Mouse (Mus musculus) lung, postnatal 0 days (tissue): Measurements from ENCODE around the gene Slc22a13. TPM values are rescaled to one million over a fixed set of nuclear protein-coding genes. Genes with fewer than 3 reads are reported as not detected.

Experiments used
- ATAC-seq: fragments of 200-750 bp; cut with Nextera tagmentation; 2 replicates; pipeline ENCODE4 v1.8.0; 2017; ENCODE audit warnings: moderate library complexity
- DNase-seq: peaks from one replicate; pipeline ENCODE4 v3.0.0-alpha.2; 2016; ENCODE audit warnings: low spot score
- H3K27ac ChIP-seq: fragments of 300-500 bp; sonication (generic); 2 replicates; pipeline ENCODE4 v1.5.1; 2014; ENCODE audit warnings: antibody characterized with exemption, mild to moderate bottlenecking, low read length, mixed read lengths
- H3K27me3 ChIP-seq: fragments of 300-500 bp; sonication (generic); replicated peaks from 2 replicates; pipeline ENCODE4 v1.6.1; 2014; ENCODE audit warnings: low read length, mixed read lengths; ENCODE audit not compliant: insufficient read depth
- H3K36me3 ChIP-seq: fragments of 300-500 bp; sonication (generic); 2 replicates; pipeline ENCODE4 v1.6.1; 2014; ENCODE audit warnings: low read length, mixed read lengths; ENCODE audit not compliant: insufficient read depth
- H3K4me1 ChIP-seq: fragments of 300-500 bp; sonication (generic); 2 replicates; pipeline ENCODE4 v1.6.1; 2014; ENCODE audit warnings: antibody characterized with exemption, low read depth, low read length, mixed read lengths; ENCODE audit not compliant: insufficient read depth
- H3K4me2 ChIP-seq: fragments of 300-500 bp; sonication (generic); replicated peaks from 2 replicates; pipeline ENCODE4 v1.6.1; 2014; ENCODE audit warnings: low read depth, mild to moderate bottlenecking, low read length, moderate library complexity, mixed read lengths
- H3K4me3 ChIP-seq: fragments of 300-500 bp; sonication (generic); 2 replicates; pipeline ENCODE4 v1.5.1; 2014; ENCODE audit warnings: low read depth, low read length
- H3K9ac ChIP-seq: fragments of 300-500 bp; sonication (generic); replicated peaks from 2 replicates; pipeline ENCODE4 v1.6.1; 2014; ENCODE audit warnings: low read depth, mild to moderate bottlenecking
- H3K9me3 ChIP-seq: fragments of 300-500 bp; sonication (generic); 2 replicates; pipeline ENCODE4 v1.6.1; 2016; ENCODE audit warnings: low read length, mixed read lengths
- CTCF ChIP-seq: IDR thresholded peaks from 2 replicates; pipeline ENCODE4 v1.5.1; 2016; ENCODE audit warnings: antibody characterized with exemption, mild to moderate bottlenecking
- EP300 ChIP-seq: IDR thresholded peaks from 2 replicates; pipeline ENCODE4 v1.6.1; 2016; ENCODE audit warnings: antibody characterized with exemption, mild to moderate bottlenecking, control low read depth
- WGBS: fragments of 180-500 bp; shearing (Covaris S2); extraction: QIAGEN DNeasy Blood & Tissue Kit; methylation state at CpG from one replicate; pipeline ENCODE4 v1.1.7; 2014; 5-methylcytosine and 5-hydroxymethylcytosine counted together
- polyA plus RNA-seq: library from polyadenylated mRNA; unstranded; fragments of >200 nt; fragmentation: Nextera tagmentation; extraction: Ambion mirVana; gene quantifications from 2 replicates; pipeline ENCODE4 v1.2.1, GENCODE M21; 2015

Slc22a13 gene
- polyA plus RNA-seq, 1 experiment from 2014 or later, result not detected

DNA sequence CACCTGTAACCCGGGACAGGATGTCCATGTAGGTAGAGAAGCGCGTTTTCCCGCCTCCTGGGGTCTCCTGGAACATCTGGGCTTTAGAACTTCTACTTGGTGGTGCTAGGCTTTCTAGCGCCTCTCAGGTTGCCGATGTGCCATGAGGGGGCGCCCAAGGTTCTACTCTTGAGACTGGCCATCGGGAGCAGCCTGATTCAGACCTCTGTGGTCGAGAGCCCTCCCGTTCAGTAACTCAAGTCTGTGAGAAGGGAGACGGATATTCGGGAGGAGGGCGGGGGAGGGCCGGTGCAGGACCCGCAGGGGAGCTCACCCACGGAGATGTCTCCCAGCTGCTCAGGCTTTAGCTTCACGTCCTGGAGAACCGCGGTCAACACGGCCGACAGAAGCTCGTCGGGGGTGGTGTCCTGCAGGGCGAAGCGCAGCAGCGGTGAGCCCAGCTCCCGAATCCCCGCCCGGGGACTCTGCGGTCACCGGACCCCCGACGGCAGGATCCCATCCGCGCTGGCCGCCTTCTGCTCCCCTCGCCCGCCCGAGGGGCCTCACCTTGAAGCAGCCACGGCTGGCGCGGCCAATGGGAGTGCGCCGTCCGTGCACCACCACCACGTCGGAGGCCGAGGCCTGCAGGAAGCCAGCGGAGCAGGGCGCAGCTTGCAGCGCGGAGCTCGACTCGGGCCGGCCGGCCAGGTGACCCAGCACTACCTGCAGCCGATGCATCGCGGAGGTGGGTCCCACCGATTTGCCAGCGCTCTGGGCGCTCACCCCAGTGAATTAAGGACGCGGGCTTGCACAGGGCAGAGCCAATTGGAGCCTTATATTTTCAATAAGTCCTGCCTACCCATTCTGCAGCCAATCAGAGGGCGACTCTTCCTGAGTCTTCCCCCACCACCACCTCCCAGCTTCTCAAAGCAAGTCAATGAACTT lies 52.4 kb downstream of the Slc22a13 start, which contains the start of gene Acaa1b:
Gene Acaa1b (minus strand): TSS at position 816 of the 924 bp plus-strand sequence.
- Histone ChIP-seq H3K4me3 (peak within 1 kb of the TSS; percentile 25; the same call in 1 of the 2 replicates), H3K9ac (no peak within 1 kb of the TSS), H3K36me3 (no peaks in the 10 kb centered on the region), H3K27ac (no peak within 1 kb of the TSS), H3K4me2 (peak within 1 kb of the TSS; percentile 50), H3K9me3 (no peaks in the 10 kb centered on the region), H3K27me3 (no peaks in the 10 kb centered on the region; the same call in 1 of the 2 replicates), H3K4me1 (no peaks in the 10 kb centered on the region)
- TF ChIP-seq EP300 (no peak), CTCF (peak; percentile 80)
- DNase-seq (peak; percentile 90), ATAC-seq (peak; percentile 85)
- 1% methylated on average over 58 of the region's 65 CpGs for WGBS

DNA sequence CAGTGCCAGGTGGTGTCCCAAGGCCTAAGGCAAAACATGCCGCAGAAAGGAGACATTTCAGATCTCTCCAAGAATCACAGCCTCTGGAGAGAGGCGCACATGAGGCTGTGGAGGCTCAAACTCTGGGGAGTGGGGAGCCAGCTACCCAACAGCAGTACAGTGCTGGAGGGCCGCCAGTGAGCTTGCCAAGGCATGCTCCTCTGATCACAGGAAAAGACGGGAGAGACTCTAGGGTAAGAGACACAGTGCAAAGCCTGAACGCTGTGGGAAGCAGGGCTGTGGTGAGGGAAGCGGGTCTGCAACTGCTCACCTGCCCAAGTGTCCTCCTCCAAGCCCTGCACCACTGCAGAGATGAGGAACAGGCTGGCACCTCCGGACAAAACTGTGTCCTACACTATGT lies 53.1 kb downstream of the Slc22a13 start:
- ATAC-seq (no peak), DNase-seq (no peak)
- Histone ChIP-seq H3K4me3 (no peak overlapping the region), H3K27ac (no peak overlapping the region), H3K4me1 (no peaks in the 10 kb centered on the region), H3K9me3 (no peaks in the 10 kb centered on the region), H3K36me3 (no peaks in the 10 kb centered on the region), H3K27me3 (no peaks in the 10 kb centered on the region; the same call in 1 of the 2 replicates), H3K4me2 (no peak overlapping the region), H3K9ac (no peak overlapping the region)
- TF ChIP-seq EP300 (no peak), CTCF (no peak)
- WGBS, result 49% methylated on average over 7 of the region's 7 CpGs

DNA sequence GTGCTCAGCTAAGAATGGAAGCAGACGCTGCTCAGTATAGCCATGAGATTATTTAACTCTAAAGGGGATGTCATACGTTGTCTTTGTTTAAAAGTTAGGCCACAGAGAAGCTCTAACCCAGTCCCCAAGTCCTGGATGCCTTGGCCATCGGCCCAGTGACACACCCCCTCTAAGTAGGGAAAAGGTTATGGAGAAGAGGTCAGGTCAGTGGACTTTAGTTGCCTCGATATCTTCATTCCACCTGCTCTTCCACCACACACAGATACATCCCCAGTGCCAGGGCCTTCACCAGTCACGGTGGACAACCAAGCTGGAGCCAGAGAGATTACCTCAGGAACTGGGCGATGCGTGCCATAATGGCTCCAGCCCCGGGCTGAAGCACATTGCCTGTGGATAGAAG lies 53.5 kb downstream of the Slc22a13 start:
- WGBS, result 69% methylated on average over 8 of the region's 8 CpGs
- H3K4me1 ChIP-seq, result no peaks in the 10 kb centered on the region
- DNase-seq (no peak), ATAC-seq (no peak)
- no peaks in the 10 kb centered on the region; the same call in 1 of the 2 replicates for H3K27me3 ChIP-seq
- H3K4me2 ChIP-seq, result no peak overlapping the region
- no peak overlapping the region for H3K4me3 ChIP-seq
- H3K27ac ChIP-seq, result no peak overlapping the region
- no peaks in the 10 kb centered on the region for H3K9me3 ChIP-seq
- H3K36me3 ChIP-seq, result no peaks in the 10 kb centered on the region
- TF ChIP-seq CTCF (no peak), EP300 (no peak)
- H3K9ac ChIP-seq, result no peak overlapping the region

DNA sequence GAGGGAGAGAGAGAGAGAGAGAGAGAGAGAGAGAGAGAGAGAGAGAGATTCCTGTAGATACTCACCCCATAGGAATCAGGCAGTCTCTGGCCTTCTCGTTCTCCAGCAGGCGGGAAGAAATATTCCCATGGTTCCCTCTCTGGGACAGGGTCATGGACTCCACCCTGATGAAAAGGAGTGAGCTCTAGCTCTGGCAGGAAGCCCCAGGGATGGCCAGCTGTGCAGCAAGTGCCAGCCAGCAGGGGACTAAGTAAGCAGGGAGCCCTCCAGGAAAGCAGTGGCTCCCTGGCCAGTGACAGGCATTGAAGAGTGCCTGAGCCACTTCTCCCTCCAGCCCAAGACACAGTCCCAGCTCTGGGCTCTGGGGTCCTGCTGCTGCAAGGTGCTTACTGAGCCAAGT lies 57.1 kb downstream of the Slc22a13 start:
- DNase-seq (no peak), ATAC-seq (no peak)
- H3K27me3 ChIP-seq, result no peaks in the 10 kb centered on the region; the same call in 1 of the 2 replicates
- no peaks in the 10 kb centered on the region for H3K4me1 ChIP-seq
- H3K4me2 ChIP-seq, result no peak overlapping the region
- H3K27ac ChIP-seq, result no peak overlapping the region
- H3K9me3 ChIP-seq, result no peaks in the 10 kb centered on the region
- no peaks in the 10 kb centered on the region for H3K36me3 ChIP-seq
- TF ChIP-seq EP300 (no peak), CTCF (no peak)
- WGBS, result 38% methylated on average over 2 of the region's 2 CpGs
- no peak overlapping the region for H3K4me3 ChIP-seq
- H3K9ac ChIP-seq, result no peak overlapping the region

DNA sequence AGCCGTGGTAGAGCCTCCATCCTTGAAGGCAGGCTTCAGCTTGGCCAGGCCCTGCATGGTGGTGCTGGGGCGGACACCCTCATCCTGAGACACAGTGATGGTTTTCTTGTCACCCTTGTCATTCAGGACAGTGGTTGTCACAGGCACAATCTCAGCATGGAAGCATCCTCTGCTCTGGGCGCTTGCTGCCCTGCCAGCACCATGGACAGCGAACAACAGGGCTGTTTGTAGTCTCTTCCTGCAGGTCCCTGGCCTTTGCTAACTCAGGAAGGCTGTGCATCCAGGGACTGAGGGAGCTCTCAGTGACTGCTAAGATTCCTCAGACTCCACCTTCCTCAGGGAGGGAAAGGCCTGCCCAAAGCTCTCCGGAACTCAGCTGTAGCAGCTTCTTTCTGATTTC lies 59.3 kb downstream of the Slc22a13 start:
- Histone ChIP-seq H3K27ac (no peak overlapping the region), H3K4me2 (no peak overlapping the region), H3K27me3 (no peaks in the 10 kb centered on the region), H3K9me3 (no peaks in the 10 kb centered on the region), H3K4me1 (no peaks in the 10 kb centered on the region), H3K9ac (no peak overlapping the region), H3K36me3 (no peaks in the 10 kb centered on the region), H3K4me3 (no peak overlapping the region)
- DNase-seq, result peak; percentile 71
- no peak for TF ChIP-seq CTCF
- TF ChIP-seq EP300, result no peak
- peak; percentile 53 for ATAC-seq
- 23% methylated on average over 5 of the region's 5 CpGs for WGBS

DNA sequence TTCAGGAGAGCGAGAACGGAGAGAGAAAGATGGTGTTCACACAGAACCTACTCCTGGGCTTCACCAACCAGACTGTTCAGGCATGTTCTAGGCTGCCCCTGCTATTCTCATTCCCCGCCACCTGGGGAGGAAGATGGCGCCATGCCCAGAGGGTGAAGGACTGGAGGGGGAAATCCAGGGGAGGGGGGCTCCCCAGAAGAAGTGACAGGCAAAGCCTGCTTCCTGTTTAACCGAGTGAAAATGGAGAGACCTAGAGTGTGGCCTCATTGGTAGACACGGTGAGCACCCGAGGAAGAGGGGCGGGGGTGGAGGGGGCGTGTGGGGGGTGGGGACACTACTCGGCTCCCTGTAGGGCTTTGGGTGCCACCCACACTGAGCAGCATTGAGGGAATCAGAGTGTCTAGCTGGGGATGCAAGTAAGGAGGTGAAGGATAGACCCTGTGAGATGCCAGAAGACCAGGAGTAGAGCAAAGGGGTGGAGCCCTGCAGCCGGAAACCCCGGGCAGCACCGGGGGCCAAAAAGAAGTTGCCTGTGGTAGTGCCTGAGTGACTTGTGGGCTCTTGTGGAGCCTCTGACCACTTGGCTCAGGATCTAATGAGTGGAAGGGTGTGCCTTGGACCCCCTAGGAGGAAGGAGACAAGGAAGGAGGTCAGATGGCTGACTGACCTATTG lies 62.7 kb downstream of the Slc22a13 start:
- DNase-seq, result no peak
- 61% methylated on average over 12 of the region's 13 CpGs for WGBS

More for the DNA sequence above, 62.7 kb downstream of the Slc22a13 start:
- no peaks in the 10 kb centered on the region for H3K4me1 ChIP-seq
- H3K4me3 ChIP-seq, result no peak overlapping the region
- H3K36me3 ChIP-seq, result no peaks in the 10 kb centered on the region
- no peak overlapping the region for H3K4me2 ChIP-seq
- ATAC-seq, result no peak
- no peak overlapping the region for H3K27ac ChIP-seq
- TF ChIP-seq EP300 (no peak), CTCF (no peak)
- H3K27me3 ChIP-seq, result no peaks in the 10 kb centered on the region
- H3K9ac ChIP-seq, result no peak overlapping the region
- H3K9me3 ChIP-seq, result no peaks in the 10 kb centered on the region
